Mouse (Mus musculus) stomach, embryonic 14.5 days (tissue): Measurements from ENCODE around the gene Ssr3. TPM values are rescaled to one million over a fixed set of nuclear protein-coding genes. Genes with fewer than 3 reads are reported as not detected.

Experiments
- ATAC-seq: fragments of 200-750 bp; cut with Nextera tagmentation; 2 replicates; pipeline ENCODE4 v1.8.0; 2017; ENCODE audit warnings: low read depth, moderate TSS enrichment; ENCODE audit not compliant: insufficient number of reproducible peaks, insufficient read depth, low FRiP score
- H3K27ac ChIP-seq: fragments of 300-500 bp; sonication (generic); 2 replicates; pipeline ENCODE4 v1.5.1; 2014; ENCODE audit warnings: mild to moderate bottlenecking, low read length, moderate library complexity, mixed read lengths
- H3K27me3 ChIP-seq: fragments of 300-500 bp; sonication (generic); 2 replicates; pipeline ENCODE4 v1.6.1; 2014; ENCODE audit warnings: low read length, control low read depth, mixed read lengths; ENCODE audit not compliant: control insufficient read depth, insufficient read depth
- H3K36me3 ChIP-seq: fragments of 300-500 bp; sonication (generic); 2 replicates; pipeline ENCODE4 v1.6.1; 2014; ENCODE audit warnings: mild to moderate bottlenecking, control low read depth, low read length, moderate library complexity, mixed read lengths; ENCODE audit not compliant: control insufficient read depth, insufficient read depth
- H3K4me1 ChIP-seq: fragments of 300-500 bp; sonication (generic); 2 replicates; pipeline ENCODE4 v1.6.1; 2014; ENCODE audit warnings: low read length, control low read depth, mixed read lengths; ENCODE audit not compliant: control insufficient read depth, insufficient read depth
- H3K4me2 ChIP-seq: fragments of 300-500 bp; sonication (generic); replicated peaks from 2 replicates; pipeline ENCODE4 v1.6.1; 2014; ENCODE audit warnings: low read depth, low read length, control low read depth
- H3K4me3 ChIP-seq: fragments of 300-500 bp; sonication (generic); 2 replicates; pipeline ENCODE4 v1.5.1; 2014; ENCODE audit warnings: low read depth, low read length, control low read depth
- H3K9ac ChIP-seq: fragments of 300-500 bp; sonication (generic); replicated peaks from 2 replicates; pipeline ENCODE4 v1.6.1; 2014; ENCODE audit warnings: low read depth, mild to moderate bottlenecking, control low read depth, low read length, moderate library complexity, mixed read lengths
- H3K9me3 ChIP-seq: fragments of 300-500 bp; sonication (generic); 2 replicates; pipeline ENCODE4 v1.6.1; 2016; ENCODE audit warnings: low read depth, low read length, control low read depth; ENCODE audit not compliant: control insufficient read depth
- WGBS: fragments of 180-500 bp; shearing (Covaris S2); extraction: QIAGEN DNeasy Blood & Tissue Kit; methylation state at CpG from one replicate; pipeline ENCODE4 v1.1.7; 2014; 5-methylcytosine and 5-hydroxymethylcytosine counted together
- polyA plus RNA-seq: library from polyadenylated mRNA; unstranded; fragments of >200 nt; fragmentation: Nextera tagmentation; extraction: Ambion mirVana; gene quantifications from 2 replicates; pipeline ENCODE4 v1.2.1, GENCODE M21; 2014

Gene Ssr3
- polyA plus RNA-seq, 1 experiment from 2014 or later = 272 TPM

DNA sequence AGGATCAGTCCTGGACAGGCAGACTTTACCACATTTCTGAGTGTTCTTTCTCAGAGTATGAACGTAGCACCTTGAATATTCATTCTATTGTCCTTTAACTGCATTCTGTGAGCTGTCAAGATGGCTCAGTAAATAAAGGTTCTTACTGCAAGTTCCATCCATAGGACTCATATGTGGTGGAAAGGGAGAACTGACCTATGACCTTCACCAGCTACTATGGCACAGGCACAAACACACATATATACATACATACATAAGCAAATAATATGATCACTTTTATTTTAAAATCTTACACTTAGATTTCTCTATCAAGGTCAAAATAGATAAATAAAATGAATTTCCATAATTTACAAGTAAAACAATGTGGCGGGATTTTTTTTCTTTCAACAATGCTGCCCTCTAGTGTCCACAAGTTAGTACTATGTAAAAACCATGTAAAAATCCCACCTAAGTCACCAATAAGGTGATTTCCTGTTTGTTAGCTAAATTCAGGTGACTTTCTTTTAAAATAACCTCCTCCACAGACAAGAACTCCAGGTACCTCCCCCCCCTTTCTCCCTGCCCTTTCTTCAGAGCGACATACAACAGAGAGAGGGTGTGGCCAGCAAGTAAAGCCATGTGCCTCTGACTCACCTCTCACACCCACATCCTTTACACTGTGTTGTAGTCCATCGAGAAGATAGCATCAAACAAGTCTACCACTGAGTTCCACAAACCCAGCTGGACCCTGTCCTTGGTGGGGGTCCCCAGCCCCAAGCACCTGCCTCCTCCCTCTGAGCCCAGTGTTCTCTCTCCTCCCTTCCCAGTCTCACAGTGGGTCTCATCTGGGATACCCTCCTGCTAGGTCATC lies 39.9 kb downstream of the Ssr3 start:
- H3K4me3 ChIP-seq = no peak overlapping the region
- no peak for ATAC-seq
- no peak overlapping the region for H3K9ac ChIP-seq
- no peak overlapping the region for H3K27ac ChIP-seq
- no peaks in the 10 kb centered on the region for H3K9me3 ChIP-seq
- no peaks in the 10 kb centered on the region for H3K36me3 ChIP-seq
- no peak overlapping the region for H3K4me2 ChIP-seq
- WGBS = 39% methylated on average over 4 of the region's 4 CpGs
- H3K4me1 ChIP-seq = no peaks in the 10 kb centered on the region
- no peaks in the 10 kb centered on the region for H3K27me3 ChIP-seq

DNA sequence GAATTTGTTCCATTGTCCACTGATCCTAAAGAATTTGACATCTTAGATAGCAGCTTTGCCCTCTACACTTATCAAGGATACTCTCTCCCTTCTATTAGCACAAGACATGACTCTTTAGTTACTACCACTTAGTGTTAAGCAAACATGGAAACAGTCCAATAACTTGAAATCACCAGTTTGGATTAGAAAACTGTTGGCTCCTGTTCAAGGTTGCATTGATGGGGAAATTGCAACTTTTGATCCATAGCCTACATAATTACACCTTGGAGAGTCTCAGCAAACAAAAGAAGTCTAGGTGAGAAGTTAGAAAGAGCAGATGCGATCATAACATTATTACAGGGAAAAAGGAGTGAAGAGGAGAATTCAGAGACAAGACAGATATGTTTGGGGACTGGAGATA lies 46.2 kb downstream of the Ssr3 start:
- Histone ChIP-seq H3K9me3 (no peaks in the 10 kb centered on the region), H3K27ac (no peak overlapping the region), H3K4me3 (no peak overlapping the region), H3K9ac (no peak overlapping the region), H3K4me1 (no peaks in the 10 kb centered on the region), H3K27me3 (no peaks in the 10 kb centered on the region), H3K36me3 (no peaks in the 10 kb centered on the region), H3K4me2 (no peak overlapping the region)
- ATAC-seq = no peak
- 72% methylated on average over 1 of the region's 1 CpGs for WGBS

DNA sequence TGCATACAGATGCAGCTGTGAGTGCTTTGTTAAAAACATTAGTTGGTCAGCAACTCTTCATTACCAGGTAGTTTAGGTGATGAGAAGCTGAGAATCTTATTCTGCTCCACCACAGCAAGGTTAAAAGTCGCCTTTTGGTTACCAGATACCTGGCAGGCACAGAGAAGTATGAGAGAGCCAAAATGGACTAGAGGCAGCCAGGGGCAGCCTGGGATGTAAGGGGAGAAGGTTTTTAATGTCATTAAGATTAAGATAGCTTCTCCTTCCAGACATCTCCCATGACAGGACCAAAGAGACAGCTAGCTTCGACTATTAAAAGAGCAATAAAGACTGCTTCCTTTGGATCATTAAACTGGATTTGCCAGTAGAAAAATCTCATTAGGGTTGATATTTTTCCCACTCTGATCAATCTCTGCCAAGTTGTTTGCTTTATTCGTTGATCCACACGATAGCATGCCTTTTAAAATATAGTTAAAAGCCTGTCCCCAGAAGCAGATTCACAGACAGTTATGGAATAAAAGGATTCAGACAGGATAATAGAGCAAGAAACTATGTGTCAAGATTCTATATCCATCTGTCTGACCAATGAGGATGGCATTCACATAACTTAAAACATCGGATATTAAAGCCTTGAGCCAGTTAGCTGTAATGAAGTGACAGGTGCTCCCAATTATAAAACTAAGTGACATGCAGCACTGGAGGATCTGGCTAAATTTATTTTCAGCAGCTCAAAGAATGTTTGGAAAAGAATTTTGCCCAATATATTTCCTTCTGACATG lies 52.1 kb downstream of the Ssr3 start:
- no peak overlapping the region for H3K4me3 ChIP-seq
- 56% methylated on average over 5 of the region's 5 CpGs for WGBS
- H3K9ac ChIP-seq = no peak overlapping the region
- H3K27ac ChIP-seq = no peak overlapping the region
- ATAC-seq = no peak
- H3K4me1 ChIP-seq = no peaks in the 10 kb centered on the region
- no peak overlapping the region for H3K4me2 ChIP-seq
- no peaks in the 10 kb centered on the region for H3K9me3 ChIP-seq
- no peaks in the 10 kb centered on the region for H3K27me3 ChIP-seq
- no peaks in the 10 kb centered on the region for H3K36me3 ChIP-seq

DNA sequence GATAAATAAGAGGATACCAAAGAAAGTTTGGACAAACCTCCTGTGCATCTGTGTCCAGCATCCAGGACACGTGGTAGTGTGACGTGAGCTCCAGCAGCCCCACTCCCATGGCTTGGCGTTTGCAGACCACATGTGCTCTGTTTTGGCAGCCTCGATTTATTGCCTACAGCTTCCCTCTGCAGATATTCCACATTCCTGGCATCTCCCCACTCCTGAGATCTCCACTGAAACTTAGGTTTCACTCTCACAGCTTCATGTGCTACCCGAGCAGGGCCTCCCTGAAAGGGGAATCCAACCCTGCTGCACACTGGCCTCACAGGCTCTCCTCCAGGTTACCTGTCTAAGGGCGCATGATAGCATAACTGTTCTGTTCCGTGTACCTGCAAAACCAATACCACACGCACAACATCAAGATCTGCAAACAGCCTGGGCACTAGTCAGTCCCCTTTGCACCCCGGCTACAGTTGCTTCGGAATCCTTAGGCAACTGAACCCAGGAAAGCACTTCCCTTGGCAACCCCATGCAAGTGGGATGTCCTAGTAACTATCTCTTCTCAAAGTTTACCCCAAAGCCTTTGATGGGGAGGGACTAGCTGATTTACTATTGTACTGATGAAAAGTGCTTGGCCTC lies 54.5 kb downstream of the Ssr3 start:
- no peaks in the 10 kb centered on the region for H3K9me3 ChIP-seq
- H3K27me3 ChIP-seq = no peaks in the 10 kb centered on the region
- ATAC-seq = peak; percentile 49; the same call in 1 of the 2 replicates
- 52% methylated on average over 10 of the region's 10 CpGs for WGBS
- H3K4me2 ChIP-seq = no peak overlapping the region
- H3K4me3 ChIP-seq = no peak overlapping the region
- H3K36me3 ChIP-seq = no peaks in the 10 kb centered on the region
- H3K9ac ChIP-seq = no peak overlapping the region
- H3K27ac ChIP-seq = no peak overlapping the region
- H3K4me1 ChIP-seq = no peaks in the 10 kb centered on the region

Other genes starting within 250 kb of the Ssr3 start
- gene Tiparp, start 135.8 kb upstream of the Ssr3 start, polyA plus RNA-seq = 35.7 and 42.3 TPM in 2 replicates